Mouse (Mus musculus) spleen, adult 2 months (tissue): ENCODE results near the gene Zfp324. TPM values are rescaled to one million over a fixed set of nuclear protein-coding genes. Genes with fewer than 3 reads are reported as not detected.
A peak's percentile ranks its signal among the peaks of the same experiment; 100 is the strongest.

Experiments used
- DNase-seq, 2 experiments: peaks; one replicate each; pipeline versions ENCODE4 v3.0.0 to v3.0.0-alpha.2; 2012 to 2021; ENCODE audit warnings: low spot score in 2 of 2, low read depth in 1 of 2
- H3K27ac ChIP-seq: fragments of 200-500 bp; 2 replicates; pipeline ENCODE4 v1.5.1; 2012; ENCODE audit warnings: low read length, inconsistent platforms; ENCODE audit not compliant: insufficient read depth
- H3K27me3 ChIP-seq: fragments of 200-500 bp; 2 replicates; pipeline ENCODE4 v1.6.1; 2012; ENCODE audit warnings: mild to moderate bottlenecking, moderate library complexity, low read length, inconsistent platforms; ENCODE audit not compliant: control insufficient read depth, insufficient read depth
- H3K36me3 ChIP-seq: fragments of 200-500 bp; 2 replicates; pipeline ENCODE4 v1.6.1; 2012; ENCODE audit warnings: mild to moderate bottlenecking, low read length, inconsistent platforms; ENCODE audit not compliant: control insufficient read depth, insufficient read depth
- H3K4me1 ChIP-seq: fragments of 200-500 bp; 2 replicates; pipeline ENCODE4 v1.6.1; 2011; ENCODE audit warnings: inconsistent platforms; ENCODE audit not compliant: control insufficient read depth, insufficient read depth, insufficient read length
- H3K4me3 ChIP-seq: fragments of 200-500 bp; 2 replicates; pipeline ENCODE4 v1.5.1; 2011; ENCODE audit warnings: mild to moderate bottlenecking, inconsistent platforms; ENCODE audit not compliant: insufficient read depth, insufficient read length; ENCODE audit errors: extremely low read depth
- CTCF ChIP-seq: fragments of 200-500 bp; IDR thresholded peaks from 2 replicates; pipeline ENCODE4 v1.5.1; 2011; ENCODE audit warnings: mild to moderate bottlenecking, inconsistent platforms; ENCODE audit not compliant: insufficient read depth, insufficient read length, insufficient replicate concordance; ENCODE audit errors: extremely low read depth
- POLR2A ChIP-seq: fragments of 200-500 bp; IDR thresholded peaks from 2 replicates; pipeline ENCODE4 v1.6.1; 2011; ENCODE audit warnings: low read depth, low read length, inconsistent platforms
- WGBS: fragments of 180-500 bp; shearing (Covaris S2); methylation state at CpG from one replicate; pipeline ENCODE4 v1.1.7; 2018; 5-methylcytosine and 5-hydroxymethylcytosine counted together
- polyA plus RNA-seq: library from polyadenylated mRNA; depleted of rRNA; stranded (reverse); fragments of >200 nt; gene quantifications from 2 replicates; pipeline ENCODE4 v1.2.3, GENCODE M21; 2012

The Zfp324 gene
- polyA plus RNA-seq, 1 experiment, result 3.7 TPM

- WGBS, result 91% methylated on average over 7 of the region's 7 CpGs
- Histone ChIP-seq H3K27ac (no peak overlapping the region), H3K4me3 (no peak overlapping the region), H3K27me3 (no peaks in the 10 kb centered on the region), H3K4me1 (peaks cover 5% of the 10 kb centered on the region; the same call in 1 of the 2 replicates), H3K36me3 (no peaks in the 10 kb centered on the region)
- DNase-seq, result no peak
- TF ChIP-seq POLR2A (no peak), CTCF (no peak)
Measured at GRCm38 (mm10) chr7:12980291-12980690, 14.7 kb downstream of the Zfp324 start.

GRCm38 (mm10) chr7:12985724-12986123 is 20.1 kb downstream of the Zfp324 start:
- TF ChIP-seq POLR2A (no peak), CTCF (no peak)

GRCm38 (mm10) chr7:12986906-12987305 is 21.3 kb downstream of the Zfp324 start:
- H3K36me3 ChIP-seq, result no peaks in the 10 kb centered on the region
- no peak overlapping the region for H3K27ac ChIP-seq
- TF ChIP-seq POLR2A, result no peak
- no peak overlapping the region for H3K4me3 ChIP-seq
- DNase-seq, result no peak
- no peaks in the 10 kb centered on the region for H3K27me3 ChIP-seq
- WGBS, result 87% methylated on average over 8 of the region's 8 CpGs
- H3K4me1 ChIP-seq, result no peaks in the 10 kb centered on the region

More at GRCm38 (mm10) chr7:12985724-12986123, 20.1 kb downstream of the Zfp324 start:
- WGBS, result 78% methylated on average over 1 of the region's 1 CpGs
- H3K36me3 ChIP-seq, result no peaks in the 10 kb centered on the region
- no peak overlapping the region for H3K4me3 ChIP-seq
- no peaks in the 10 kb centered on the region for H3K27me3 ChIP-seq
- DNase-seq, result no peak
- H3K27ac ChIP-seq, result no peak overlapping the region
- H3K4me1 ChIP-seq, result no peaks in the 10 kb centered on the region

GRCm38 (mm10) chr7:12987409-12988189 is 22.0 kb downstream of the Zfp324 start:
- Histone ChIP-seq H3K36me3 (no peaks in the 10 kb centered on the region), H3K4me3 (no peak overlapping the region), H3K4me1 (no peaks in the 10 kb centered on the region), H3K27ac (no peak overlapping the region), H3K27me3 (no peaks in the 10 kb centered on the region)
- no peak for DNase-seq
- WGBS, result 78% methylated on average over 8 of the region's 8 CpGs
- TF ChIP-seq CTCF (no peak), POLR2A (no peak)

- no peak for TF ChIP-seq POLR2A
- no peak for TF ChIP-seq CTCF
- DNase-seq, result peak; percentile 33 to 42
- Histone ChIP-seq H3K27ac (no peak overlapping the region), H3K4me1 (no peaks in the 10 kb centered on the region), H3K4me3 (no peak overlapping the region), H3K27me3 (no peaks in the 10 kb centered on the region), H3K36me3 (no peaks in the 10 kb centered on the region)
- WGBS, result 8% methylated on average over 3 of the region's 3 CpGs
Measured at GRCm38 (mm10) chr7:12992222-12992621, 26.6 kb downstream of the Zfp324 start.

- Histone ChIP-seq H3K27me3 (no peaks in the 10 kb centered on the region), H3K4me3 (no peak overlapping the region), H3K36me3 (no peaks in the 10 kb centered on the region), H3K4me1 (no peaks in the 10 kb centered on the region), H3K27ac (no peak overlapping the region)
- no peak for DNase-seq
- TF ChIP-seq POLR2A, result no peak
- 90% methylated on average over 10 of the region's 10 CpGs for WGBS
Measured at GRCm38 (mm10) chr7:12993148-12993547, 27.5 kb downstream of the Zfp324 start.

GRCm38 (mm10) chr7:12995862-12996261 is 30.2 kb downstream of the Zfp324 start:
- no peaks in the 10 kb centered on the region for H3K27me3 ChIP-seq
- no peaks in the 10 kb centered on the region for H3K36me3 ChIP-seq
- H3K4me3 ChIP-seq, result no peak overlapping the region
- H3K4me1 ChIP-seq, result no peaks in the 10 kb centered on the region
- H3K27ac ChIP-seq, result no peak overlapping the region
- no peak for TF ChIP-seq POLR2A
- no peak for TF ChIP-seq CTCF
- no peak for DNase-seq
